ENCODE assay signal across 12 mouse cellular contexts in genomic region chr19:38913786-38914185, GRCm38 (mm10).
"Had no signal": no experiment of that assay in that cellular context is flagged by ENCODE, and none has a peak within 500 bp of the region (broad histone marks: within the 10 kb centered on the region; RNA-seq: fewer than 3 reads in every experiment).

No protein-coding gene starts in this region.

- DNase-seq: kidney, adult 8-10 months; kidney, postnatal 36 days; left cerebral cortex, postnatal 4 days; lung, adult 2 months; lung, postnatal 36 days; midbrain, embryonic 14.5 days; thymus, adult 2 months; thymus, postnatal 25 days had no signal

- H3K4me3 ChIP-seq: limb, embryonic 13.5 days; liver, embryonic 15.5 days; neural tube, embryonic 12.5 days; stomach, embryonic 15.5 days had no signal

- H3K27ac ChIP-seq: limb, embryonic 13.5 days; liver, embryonic 15.5 days; neural tube, embryonic 12.5 days; stomach, embryonic 15.5 days had no signal
